Mouse (Mus musculus) intestine, embryonic 16.5 days (tissue): ENCODE measurements around the gene Dnajc6. TPM values are rescaled to one million over a fixed set of nuclear protein-coding genes. Genes with fewer than 3 reads are reported as not detected.

Experiments used
- ATAC-seq: fragments of 200-750 bp; cut with Nextera tagmentation; 2 replicates; pipeline ENCODE4 v1.8.0; 2017; ENCODE audit warnings: moderate TSS enrichment, moderate library complexity
- H3K27ac ChIP-seq: fragments of 300-500 bp; sonication (generic); 2 replicates; pipeline ENCODE4 v1.5.1; 2014; ENCODE audit warnings: mild to moderate bottlenecking, low read length
- H3K27me3 ChIP-seq: fragments of 300-500 bp; sonication (generic); replicated peaks from 2 replicates; pipeline ENCODE4 v1.6.1; 2014; ENCODE audit warnings: low read length, control low read depth, mixed read lengths; ENCODE audit not compliant: control insufficient read depth, insufficient read depth
- H3K36me3 ChIP-seq: fragments of 300-500 bp; sonication (generic); 2 replicates; pipeline ENCODE4 v1.6.1; 2014; ENCODE audit warnings: low read length, control low read depth; ENCODE audit not compliant: control insufficient read depth, insufficient read depth
- H3K4me1 ChIP-seq: fragments of 300-500 bp; sonication (generic); 2 replicates; pipeline ENCODE4 v1.6.1; 2014; ENCODE audit warnings: low read length, control low read depth, mixed read lengths; ENCODE audit not compliant: control insufficient read depth, insufficient read depth
- H3K4me2 ChIP-seq: fragments of 300-500 bp; sonication (generic); 2 replicates; pipeline ENCODE4 v1.6.1; 2014; ENCODE audit warnings: low read depth, low read length, control low read depth
- H3K4me3 ChIP-seq: fragments of 300-500 bp; sonication (generic); 2 replicates; pipeline ENCODE4 v1.5.1; 2014; ENCODE audit warnings: mild to moderate bottlenecking, low read length
- H3K9ac ChIP-seq: fragments of 300-500 bp; sonication (generic); 2 replicates; pipeline ENCODE4 v1.6.1; 2014; ENCODE audit warnings: low read depth, low read length
- H3K9me3 ChIP-seq: fragments of 300-500 bp; sonication (generic); 2 replicates; pipeline ENCODE4 v1.6.1; 2016; ENCODE audit warnings: low read length, control low read depth; ENCODE audit not compliant: control insufficient read depth
- WGBS: fragments of 180-500 bp; shearing (Covaris S2); extraction: QIAGEN DNeasy Blood & Tissue Kit; methylation state at CpG from one replicate; pipeline ENCODE4 v1.1.7; 2014; 5-methylcytosine and 5-hydroxymethylcytosine counted together
- polyA plus RNA-seq: library from polyadenylated mRNA; unstranded; fragments of >200 nt; fragmentation: Nextera tagmentation; extraction: Ambion mirVana; gene quantifications from 2 replicates; pipeline ENCODE4 v1.2.1, GENCODE M21; 2015

The Dnajc6 gene
- polyA plus RNA-seq: 1.1 and 1.3 TPM in 2 replicates

- Histone ChIP-seq H3K36me3 (no peaks in the 10 kb centered on the region), H3K9me3 (no peaks in the 10 kb centered on the region), H3K4me1 (peaks cover 3% of the 10 kb centered on the region; the same call in 1 of the 2 replicates), H3K9ac (peak within 1 kb of the TSS; percentile 50), H3K27me3 (peaks cover 24% of the 10 kb centered on the region), H3K4me3 (peak within 1 kb of the TSS; percentile 60), H3K4me2 (peak within 1 kb of the TSS; percentile 93), H3K27ac (no peak within 1 kb of the TSS)
- under 1% methylated on average over 55 of the region's 57 CpGs for WGBS
- peak; percentile 69 for ATAC-seq
These were observed at the start of gene Dnajc6 for GRCm38 (mm10) chr4:101496534-101497237. Gene Dnajc6, plus strand, starts transcription at chr4:101496648.

GRCm38 (mm10) chr4:101448701-101449100 is 47.7 kb upstream of the Dnajc6 start:
- no peak for ATAC-seq
- 78% methylated on average over 8 of the region's 8 CpGs for WGBS

DNA sequence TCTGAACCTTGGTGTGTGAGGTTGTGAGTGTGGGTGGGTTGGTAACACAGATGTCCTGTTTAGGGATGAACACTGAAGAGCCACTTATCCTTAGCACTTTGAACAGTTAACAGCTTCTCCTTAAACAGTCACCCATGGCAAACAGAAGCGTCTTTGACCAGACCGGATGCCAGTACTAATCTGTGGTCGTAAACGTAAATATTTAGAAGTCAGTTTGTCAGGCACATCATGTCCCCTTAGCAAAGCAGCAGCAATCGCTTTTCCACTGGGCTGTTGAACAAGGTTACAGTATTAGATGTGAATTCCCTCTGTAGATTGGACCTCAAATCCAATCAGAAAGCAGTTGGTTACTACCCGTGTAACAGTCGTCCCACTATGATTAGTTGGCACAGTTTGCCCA is 47.1 kb upstream of the Dnajc6 start:
- Histone ChIP-seq H3K27ac (no peak overlapping the region), H3K4me2 (no peak overlapping the region), H3K9me3 (no peaks in the 10 kb centered on the region), H3K27me3 (no peaks in the 10 kb centered on the region), H3K4me1 (no peaks in the 10 kb centered on the region), H3K9ac (no peak overlapping the region), H3K4me3 (no peak overlapping the region), H3K36me3 (no peaks in the 10 kb centered on the region)
- 50% methylated on average over 7 of the region's 7 CpGs for WGBS
- ATAC-seq: no peak

More at GRCm38 (mm10) chr4:101448701-101449100, 47.7 kb upstream of the Dnajc6 start:
- Histone ChIP-seq H3K4me1 (no peaks in the 10 kb centered on the region), H3K4me3 (no peak overlapping the region), H3K9ac (no peak overlapping the region), H3K27ac (no peak overlapping the region), H3K36me3 (no peaks in the 10 kb centered on the region), H3K9me3 (no peaks in the 10 kb centered on the region), H3K27me3 (no peaks in the 10 kb centered on the region), H3K4me2 (no peak overlapping the region)

GRCm38 (mm10) chr4:101450150-101450780 is 46.2 kb upstream of the Dnajc6 start:
- Histone ChIP-seq H3K27me3 (no peaks in the 10 kb centered on the region), H3K4me2 (no peak overlapping the region), H3K36me3 (no peaks in the 10 kb centered on the region), H3K4me3 (no peak overlapping the region), H3K4me1 (no peaks in the 10 kb centered on the region), H3K9me3 (no peaks in the 10 kb centered on the region), H3K9ac (no peak overlapping the region), H3K27ac (no peak overlapping the region)
- no peak for ATAC-seq
- WGBS: 72% methylated on average over 20 of the region's 20 CpGs

GRCm38 (mm10) chr4:101451089-101451488 is 45.4 kb upstream of the Dnajc6 start:
- Histone ChIP-seq H3K9me3 (no peaks in the 10 kb centered on the region), H3K4me2 (no peak overlapping the region), H3K27ac (no peak overlapping the region), H3K4me3 (no peak overlapping the region), H3K36me3 (no peaks in the 10 kb centered on the region), H3K27me3 (no peaks in the 10 kb centered on the region), H3K9ac (no peak overlapping the region), H3K4me1 (no peaks in the 10 kb centered on the region)
- WGBS: 87% methylated on average over 4 of the region's 4 CpGs
- ATAC-seq: no peak

- Histone ChIP-seq H3K9ac (no peak overlapping the region), H3K4me1 (no peaks in the 10 kb centered on the region), H3K4me3 (no peak overlapping the region), H3K27ac (no peak overlapping the region), H3K4me2 (no peak overlapping the region), H3K36me3 (no peaks in the 10 kb centered on the region), H3K27me3 (no peaks in the 10 kb centered on the region), H3K9me3 (no peaks in the 10 kb centered on the region)
- 85% methylated on average over 9 of the region's 9 CpGs for WGBS
- no peak for ATAC-seq
These were observed 43.6 kb upstream of the Dnajc6 start for GRCm38 (mm10) chr4:101452829-101453228.

GRCm38 (mm10) chr4:101457176-101457575 is 39.3 kb upstream of the Dnajc6 start:
- 93% methylated on average over 8 of the region's 8 CpGs for WGBS

DNA sequence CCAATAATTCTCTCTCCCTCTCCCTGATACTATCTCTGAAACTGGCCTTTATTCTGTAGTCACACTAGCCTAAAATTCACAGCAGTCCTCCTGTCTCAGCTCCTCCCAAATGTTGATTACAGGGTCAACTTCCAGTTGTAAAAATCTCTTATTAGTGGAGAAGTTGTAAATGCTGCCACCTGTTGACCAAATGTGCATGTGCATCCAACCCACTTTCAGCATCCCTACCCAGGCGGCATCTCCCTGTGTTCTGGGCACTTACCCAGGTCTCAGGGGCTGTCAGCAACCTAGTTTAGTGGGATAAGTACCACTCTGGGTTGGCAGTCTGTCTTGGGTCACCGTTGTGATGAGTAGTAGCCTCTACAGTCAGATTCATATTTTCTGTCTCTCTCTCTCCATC is 38.1 kb upstream of the Dnajc6 start:
- Histone ChIP-seq H3K4me1 (no peaks in the 10 kb centered on the region), H3K4me3 (no peak overlapping the region), H3K27ac (no peak overlapping the region), H3K27me3 (no peaks in the 10 kb centered on the region), H3K9ac (no peak overlapping the region), H3K36me3 (no peaks in the 10 kb centered on the region), H3K4me2 (no peak overlapping the region), H3K9me3 (no peaks in the 10 kb centered on the region)
- no peak for ATAC-seq
- 45% methylated on average over 2 of the region's 2 CpGs for WGBS

More at GRCm38 (mm10) chr4:101457176-101457575, 39.3 kb upstream of the Dnajc6 start:
- Histone ChIP-seq H3K27me3 (no peaks in the 10 kb centered on the region), H3K9ac (no peak overlapping the region), H3K4me1 (no peaks in the 10 kb centered on the region), H3K4me2 (no peak overlapping the region), H3K36me3 (no peaks in the 10 kb centered on the region), H3K27ac (no peak overlapping the region), H3K4me3 (no peak overlapping the region), H3K9me3 (no peaks in the 10 kb centered on the region)
- no peak for ATAC-seq

DNA sequence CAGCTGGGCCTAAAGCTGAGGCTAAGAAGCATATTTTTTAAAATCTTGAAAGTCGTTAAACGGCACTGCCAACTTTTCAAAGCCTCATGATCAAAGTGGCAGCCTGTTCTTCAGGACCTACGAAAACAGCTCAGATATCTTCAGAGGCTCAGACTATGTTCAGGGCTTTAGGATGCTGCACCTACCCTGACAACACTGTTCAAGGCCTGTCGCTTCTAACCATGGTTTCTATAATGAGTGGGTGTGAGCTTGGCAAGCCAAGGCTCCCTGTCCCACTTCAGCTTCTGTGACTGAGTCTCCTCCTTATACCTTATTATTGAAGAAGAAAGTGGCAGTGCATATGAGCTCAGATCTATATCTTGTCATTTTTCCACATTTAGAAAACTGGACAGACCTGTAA is 37.1 kb upstream of the Dnajc6 start:
- no peak for ATAC-seq
- no peak overlapping the region for H3K9ac ChIP-seq
- no peaks in the 10 kb centered on the region for H3K4me1 ChIP-seq
- H3K27me3 ChIP-seq: no peaks in the 10 kb centered on the region
- H3K36me3 ChIP-seq: no peaks in the 10 kb centered on the region
- WGBS: 90% methylated on average over 4 of the region's 4 CpGs
- no peaks in the 10 kb centered on the region for H3K9me3 ChIP-seq
- no peak overlapping the region for H3K4me2 ChIP-seq
- H3K27ac ChIP-seq: no peak overlapping the region
- H3K4me3 ChIP-seq: no peak overlapping the region
